Mouse (Mus musculus) embryonic facial prominence, embryonic 10.5 days (tissue): ENCODE data around the gene Aloxe3. TPM values are rescaled to one million over a fixed set of nuclear protein-coding genes. Genes with fewer than 3 reads are reported as not detected.

Experiments
- DNase-seq: peaks from one replicate; pipeline ENCODE4 v3.0.0-alpha.2; 2017; ENCODE audit warnings: low spot score
- H3K27ac ChIP-seq: fragments of 300-500 bp; sonication (generic); replicated peaks from 2 replicates; pipeline ENCODE4 v1.5.1; 2016; ENCODE audit warnings: mild to moderate bottlenecking
- H3K27me3 ChIP-seq: fragments of 300-500 bp; sonication (generic); replicated peaks from 2 replicates; pipeline ENCODE4 v1.6.1; 2016; ENCODE audit warnings: low read depth, mild to moderate bottlenecking; ENCODE audit not compliant: poor library complexity, severe bottlenecking
- H3K36me3 ChIP-seq: fragments of 300-500 bp; sonication (generic); replicated peaks from 2 replicates; pipeline ENCODE4 v1.6.1; 2016; ENCODE audit warnings: mild to moderate bottlenecking, moderate library complexity
- H3K4me1 ChIP-seq: fragments of 300-500 bp; sonication (generic); 2 replicates; pipeline ENCODE4 v1.6.1; 2016
- H3K4me3 ChIP-seq: fragments of 300-500 bp; sonication (generic); 2 replicates; pipeline ENCODE4 v1.5.1; 2016; ENCODE audit warnings: mild to moderate bottlenecking, moderate library complexity
- H3K9me3 ChIP-seq: fragments of 300-500 bp; sonication (generic); 2 replicates; pipeline ENCODE4 v1.6.1; 2016; ENCODE audit warnings: mild to moderate bottlenecking
- WGBS: fragments of 180-500 bp; shearing (Covaris S2); methylation state at CpG from one replicate; pipeline ENCODE4 v1.1.7; 2016; 5-methylcytosine and 5-hydroxymethylcytosine counted together
- polyA plus RNA-seq: library from polyadenylated mRNA; unstranded; fragments of >200 nt; fragmentation: Nextera tagmentation; extraction: Ambion mirVana; gene quantifications from 2 replicates; pipeline ENCODE4 v1.2.1, GENCODE M21; 2016

Aloxe3 gene
- polyA plus RNA-seq, 1 experiment from 2014 or later = 0.19 TPM

DNA sequence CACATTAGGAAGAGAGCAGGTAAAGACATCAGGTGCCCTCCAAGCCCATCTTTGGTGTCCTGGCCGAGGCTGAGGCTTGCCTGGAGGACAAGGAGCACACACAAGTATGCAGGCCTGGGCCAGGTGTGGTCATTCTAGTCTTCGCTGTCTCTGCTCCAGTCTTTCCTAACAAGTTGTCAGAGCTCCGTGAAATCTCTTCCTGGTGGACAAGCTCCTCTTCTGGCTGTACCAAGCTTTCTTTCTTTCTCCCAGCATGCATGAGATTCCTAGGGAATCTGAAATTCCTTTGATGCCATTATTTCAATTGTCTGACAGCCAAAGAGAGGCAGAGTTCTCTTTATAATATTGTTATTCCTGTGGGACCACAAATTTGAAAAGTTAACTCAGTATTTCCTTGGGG lies 53.8 kb downstream of the Aloxe3 start:
- H3K27me3 ChIP-seq = no peaks in the 10 kb centered on the region
- no peak for DNase-seq
- no peak overlapping the region for H3K4me3 ChIP-seq
- peaks cover 7% of the 10 kb centered on the region; the same call in 1 of the 2 replicates for H3K4me1 ChIP-seq
- no peak overlapping the region for H3K27ac ChIP-seq
- no peaks in the 10 kb centered on the region for H3K36me3 ChIP-seq
- no peaks in the 10 kb centered on the region for H3K9me3 ChIP-seq
- WGBS = 68% methylated on average over 3 of the region's 3 CpGs

- H3K4me1 ChIP-seq = peaks cover 7% of the 10 kb centered on the region; the same call in 1 of the 2 replicates
- H3K27me3 ChIP-seq = no peaks in the 10 kb centered on the region
- no peak for DNase-seq
- no peak overlapping the region for H3K27ac ChIP-seq
- 85% methylated on average over 4 of the region's 4 CpGs for WGBS
- no peaks in the 10 kb centered on the region for H3K9me3 ChIP-seq
- no peak overlapping the region for H3K4me3 ChIP-seq
- no peaks in the 10 kb centered on the region for H3K36me3 ChIP-seq
Observed at GRCm38 (mm10) chr11:69180120-69180519, 54.4 kb downstream of the Aloxe3 start.

- Histone ChIP-seq H3K27me3 (no peaks in the 10 kb centered on the region), H3K27ac (no peak overlapping the region), H3K9me3 (no peaks in the 10 kb centered on the region), H3K4me1 (peaks cover 7% of the 10 kb centered on the region; the same call in 1 of the 2 replicates), H3K36me3 (no peaks in the 10 kb centered on the region), H3K4me3 (no peak overlapping the region)
- DNase-seq = no peak
- 87% methylated on average over 5 of the region's 5 CpGs for WGBS
Observed at GRCm38 (mm10) chr11:69185031-69185430, 59.3 kb downstream of the Aloxe3 start.

DNA sequence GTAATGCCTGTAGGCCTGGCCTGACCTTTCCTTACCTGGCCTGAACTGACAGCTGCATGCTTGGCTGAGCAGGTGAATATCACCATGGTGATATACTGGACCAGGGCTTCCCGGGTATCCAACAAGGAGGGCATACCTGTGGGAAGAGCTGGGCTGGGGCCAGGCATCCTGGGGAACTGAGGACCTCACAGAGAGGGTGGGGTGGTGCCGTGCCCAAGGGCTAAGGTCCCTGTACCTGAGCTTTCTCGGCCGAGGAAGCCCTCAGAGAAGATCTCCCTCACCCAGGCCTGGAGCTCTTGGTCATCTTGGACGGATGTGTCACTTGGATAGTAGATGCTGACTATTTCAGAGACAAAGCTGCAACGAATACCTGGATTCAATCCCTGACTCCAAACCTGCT lies 60.2 kb downstream of the Aloxe3 start:
- Histone ChIP-seq H3K9me3 (no peaks in the 10 kb centered on the region), H3K4me3 (no peak overlapping the region), H3K4me1 (peaks cover 7% of the 10 kb centered on the region; the same call in 1 of the 2 replicates), H3K27me3 (no peaks in the 10 kb centered on the region), H3K27ac (no peak overlapping the region), H3K36me3 (no peaks in the 10 kb centered on the region)
- DNase-seq = no peak
- 77% methylated on average over 6 of the region's 6 CpGs for WGBS

DNA sequence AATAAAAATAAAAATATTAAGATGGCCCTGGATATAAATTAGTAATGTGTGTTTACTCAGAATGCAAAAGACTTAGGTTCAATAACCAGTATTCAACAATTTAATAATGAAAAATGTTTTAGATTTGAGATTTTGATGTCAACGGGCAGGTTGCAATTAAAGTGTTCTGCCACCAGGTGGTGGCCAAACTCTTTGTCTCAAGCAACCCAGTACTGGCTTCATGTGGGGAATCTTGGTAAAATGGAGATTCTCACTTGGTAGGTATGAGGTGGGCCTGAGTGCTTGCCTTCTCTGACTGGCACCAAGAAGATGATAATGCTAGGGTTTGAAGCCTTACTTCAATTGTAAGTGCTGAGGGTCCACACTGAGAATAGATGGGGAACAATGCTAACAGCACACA lies 67.1 kb downstream of the Aloxe3 start:
- Histone ChIP-seq H3K4me3 (no peak overlapping the region), H3K36me3 (no peaks in the 10 kb centered on the region), H3K9me3 (no peaks in the 10 kb centered on the region), H3K27me3 (peaks cover 28% of the 10 kb centered on the region), H3K4me1 (peaks cover 11% of the 10 kb centered on the region), H3K27ac (no peak overlapping the region)
- 1% methylated on average over 1 of the region's 1 CpGs for WGBS
- peak; percentile 38 for DNase-seq

DNA sequence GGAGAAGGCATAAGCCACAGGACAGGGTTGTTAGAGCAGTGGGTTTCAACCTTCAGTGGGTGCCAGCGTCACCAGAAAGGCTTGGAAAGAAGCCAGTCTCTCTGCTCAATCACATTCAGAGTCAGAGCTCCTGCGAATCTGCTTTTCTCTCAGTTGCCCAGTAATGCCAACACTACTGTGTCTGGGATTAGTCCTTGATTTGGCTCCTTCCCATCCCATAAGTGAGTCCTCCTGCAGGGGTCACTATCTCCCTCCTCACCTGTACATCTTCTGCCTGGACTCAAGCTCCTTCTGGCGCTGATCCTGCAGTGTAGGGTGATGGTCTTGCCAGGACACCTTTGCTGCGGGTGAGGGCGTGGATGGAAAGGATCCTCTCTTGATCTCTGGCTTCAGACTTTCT lies 71.1 kb downstream of the Aloxe3 start:
- no peaks in the 10 kb centered on the region for H3K36me3 ChIP-seq
- H3K27me3 ChIP-seq = peaks cover 49% of the 10 kb centered on the region
- H3K9me3 ChIP-seq = no peaks in the 10 kb centered on the region
- peak; percentile 14 for DNase-seq
- H3K27ac ChIP-seq = no peak overlapping the region
- H3K4me1 ChIP-seq = peaks cover 11% of the 10 kb centered on the region
- peak overlapping the region; percentile 45 for H3K4me3 ChIP-seq
- 10% methylated on average over 5 of the region's 5 CpGs for WGBS

DNA sequence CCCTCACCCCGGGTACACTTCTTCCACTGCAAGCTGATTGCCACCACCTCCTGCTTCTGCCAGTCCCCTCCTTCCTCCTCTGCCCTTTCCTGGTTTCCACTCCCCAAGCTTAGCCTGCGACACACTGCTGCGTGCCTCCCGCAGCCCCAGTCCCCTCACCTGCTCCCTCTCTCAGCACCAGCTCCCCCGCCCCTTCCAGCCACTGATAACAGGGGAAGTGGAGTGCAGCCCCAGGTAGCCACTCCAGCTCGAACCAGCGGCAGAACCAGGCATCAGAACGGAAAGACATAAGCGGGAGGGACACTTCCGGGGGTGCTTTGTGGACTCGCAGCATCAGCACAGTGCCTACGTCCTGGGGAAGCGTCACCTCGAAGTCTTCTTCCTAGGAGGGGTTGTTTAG lies 71.5 kb downstream of the Aloxe3 start:
- H3K9me3 ChIP-seq = no peaks in the 10 kb centered on the region
- H3K4me1 ChIP-seq = peaks cover 11% of the 10 kb centered on the region
- peaks cover 49% of the 10 kb centered on the region for H3K27me3 ChIP-seq
- 2% methylated on average over 14 of the region's 14 CpGs for WGBS
- no peak for DNase-seq
- no peaks in the 10 kb centered on the region for H3K36me3 ChIP-seq
- no peak overlapping the region for H3K27ac ChIP-seq
- H3K4me3 ChIP-seq = peak overlapping the region; percentile 45

DNA sequence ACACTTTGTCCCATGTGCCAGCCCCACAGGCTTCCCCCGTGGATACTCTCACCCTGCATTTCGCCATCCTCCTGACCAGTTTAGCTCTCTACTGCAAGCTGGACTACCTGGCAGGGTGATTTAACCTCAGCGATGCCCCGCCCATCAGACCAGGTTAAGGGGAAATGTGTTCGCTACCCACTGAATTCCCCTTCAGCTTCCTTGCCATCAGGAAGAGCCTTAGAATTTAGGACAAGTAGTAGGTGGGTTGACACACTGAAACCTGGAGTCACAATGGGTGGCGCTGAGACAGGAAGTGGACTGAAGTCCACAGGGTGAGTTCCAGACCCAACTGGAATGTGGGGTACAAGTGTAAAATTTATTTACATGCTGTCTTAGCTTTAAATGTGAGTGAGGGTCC lies 72.0 kb downstream of the Aloxe3 start, which contains the start of gene Alox8:
Gene Alox8, minus strand, starts transcription at position 101 of the 400 bp plus-strand sequence.
- DNase-seq = no peak
- peaks cover 11% of the 10 kb centered on the region for H3K4me1 ChIP-seq
- no peaks in the 10 kb centered on the region for H3K36me3 ChIP-seq
- WGBS = 28% methylated on average over 6 of the region's 6 CpGs
- H3K27ac ChIP-seq = no peak within 1 kb of the TSS
- peaks cover 49% of the 10 kb centered on the region for H3K27me3 ChIP-seq
- H3K4me3 ChIP-seq = peak within 1 kb of the TSS; percentile 45
- H3K9me3 ChIP-seq = no peaks in the 10 kb centered on the region

Other genes with a start within 250 kb of the Aloxe3 start
- not detected in 2 replicates for gene Rnf222, start 237.3 kb upstream of the Aloxe3 start, polyA plus RNA-seq
- gene Rpl26, start 224.3 kb upstream of the Aloxe3 start, polyA plus RNA-seq = 1,085 and 1,128 TPM in 2 replicates
- gene Odf4, start 198.8 kb upstream of the Aloxe3 start, polyA plus RNA-seq = not detected in 2 replicates
- gene Arhgef15, start 168.4 kb upstream of the Aloxe3 start, polyA plus RNA-seq = 8.9 and 9.2 TPM in 2 replicates
- 2.4 and 2.7 TPM in 2 replicates for gene Slc25a35, start 157.8 kb upstream of the Aloxe3 start, polyA plus RNA-seq
- 87.7 and 93.0 TPM in 2 replicates for gene Rangrf, start 150.7 kb upstream of the Aloxe3 start, polyA plus RNA-seq
- gene Pfas, start 117.4 kb upstream of the Aloxe3 start, polyA plus RNA-seq = 70.1 and 71.9 TPM in 2 replicates
- gene Ctc1, start 110.0 kb upstream of the Aloxe3 start, polyA plus RNA-seq = 100 and 103 TPM in 2 replicates
- gene Aurkb, start 80.2 kb upstream of the Aloxe3 start, polyA plus RNA-seq = 215 and 218 TPM in 2 replicates
- 5.3 and 5.9 TPM in 2 replicates for gene Borcs6, start 66.2 kb upstream of the Aloxe3 start, polyA plus RNA-seq
- gene Tmem107, start 55.1 kb upstream of the Aloxe3 start, polyA plus RNA-seq = 41.0 and 44.5 TPM in 2 replicates
- 60.9 and 70.0 TPM in 2 replicates for gene Vamp2, start 37.4 kb upstream of the Aloxe3 start, polyA plus RNA-seq
- gene Per1, start 30.7 kb upstream of the Aloxe3 start, polyA plus RNA-seq = 6.1 and 7.3 TPM in 2 replicates
- 0.16 and 0.36 TPM in 2 replicates for gene Hes7, start 5.5 kb upstream of the Aloxe3 start, polyA plus RNA-seq
- 0.12 TPM in 1 of 2 replicates, not detected in the other for gene 9130213A22Rik, start 3.3 kb upstream of the Aloxe3 start, polyA plus RNA-seq
- gene Alox12b, start 31.1 kb downstream of the Aloxe3 start, polyA plus RNA-seq = 0.27 TPM in 1 of 2 replicates, not detected in the other
- gene Alox8, start 71.9 kb downstream of the Aloxe3 start, polyA plus RNA-seq = 0.09 and 0.13 TPM in 2 replicates
- gene Gucy2e, start 111.1 kb downstream of the Aloxe3 start, polyA plus RNA-seq = not detected in 2 replicates
- 34.1 and 37.3 TPM in 2 replicates for gene Cntrob, start 197.9 kb downstream of the Aloxe3 start, polyA plus RNA-seq
- gene Trappc1, start 198.1 kb downstream of the Aloxe3 start, polyA plus RNA-seq = 152 and 159 TPM in 2 replicates
- 0.75 and 1.1 TPM in 2 replicates for gene Kcnab3, start 200.4 kb downstream of the Aloxe3 start, polyA plus RNA-seq
- 18.7 and 18.8 TPM in 2 replicates for gene Rnf227, start 214.6 kb downstream of the Aloxe3 start, polyA plus RNA-seq
- gene Chd3, start 243.5 kb downstream of the Aloxe3 start, polyA plus RNA-seq = 46.2 and 55.9 TPM in 2 replicates